Mouse (Mus musculus): ENCODE measurements at regions not wholly inside any gene's neighbourhood (a gene's known extent, or its start where the extent isn't known, plus 50 kb on each side); places are given as distances from the start of the nearest gene placed in this dataset.

GRCm38 (mm10) chr1:193967957-193968926, 598.1 kb upstream of the Camk1g start:
- TF ChIP-seq CTCF (IDR thresholded peaks at IDR 0.05; ENCODE audit: borderline replicate concordance, insufficient read depth, low read depth, low read length): no peak
- TF ChIP-seq POLR2A (IDR thresholded peaks at IDR 0.05; ENCODE audit: borderline replicate concordance, insufficient read depth, low read length): no peak
